Mouse (Mus musculus): ENCODE data around the gene Hoxa6. TPM values are rescaled to one million over a fixed set of nuclear protein-coding genes. Genes with fewer than 3 reads are reported as not detected.

Gene Hoxa6
- polyA plus RNA-seq, 1 experiment from 2014 or later: 34.7 TPM

GRCm38 (mm10) chr6:52232568-52232965 is 24.0 kb upstream of the Hoxa6 start:
- H3K9ac ChIP-seq: peak overlapping the region; percentile 98
- H3K9me3 ChIP-seq: no peaks in the 10 kb centered on the region
- under 1% methylated on average over 18 of the region's 18 CpGs for WGBS
- H3K4me2 ChIP-seq (replicated peaks): peak overlapping the region; percentile 74
- H3K4me1 ChIP-seq: peaks cover 10% of the 10 kb centered on the region; the same call in 1 of the 2 replicates
- peaks cover 51% of the 10 kb centered on the region for H3K27me3 ChIP-seq (replicated peaks)
- H3K36me3 ChIP-seq: no peaks in the 10 kb centered on the region
- no peak for ATAC-seq (ENCODE audit: low FRiP score, low read depth)
- H3K4me3 ChIP-seq: peak overlapping the region; percentile 78
- peak overlapping the region; percentile 89 for H3K27ac ChIP-seq

GRCm38 (mm10) chr6:52231885-52232567 is 23.5 kb upstream of the Hoxa6 start:
- WGBS: under 1% methylated on average over 18 of the region's 18 CpGs
- Histone ChIP-seq H3K27ac (peak overlapping the region; percentile 89), H3K4me2 (replicated peaks) (peak overlapping the region; percentile 74), H3K9ac (peak overlapping the region; percentile 98), H3K4me1 (peaks cover 11% of the 10 kb centered on the region; the same call in 1 of the 2 replicates), H3K27me3 (replicated peaks) (peaks cover 47% of the 10 kb centered on the region), H3K9me3 (no peaks in the 10 kb centered on the region), H3K36me3 (no peaks in the 10 kb centered on the region), H3K4me3 (peak overlapping the region; percentile 78)
- no peak for ATAC-seq (ENCODE audit: low FRiP score, low read depth)

GRCm38 (mm10) chr6:52230516-52231165 is 22.1 kb upstream of the Hoxa6 start, which contains the start of gene Hoxa9:
Gene Hoxa9 (minus strand): TSS chr6:52231089.
- Histone ChIP-seq H3K9ac (peak within 1 kb of the TSS; percentile 98), H3K4me2 (replicated peaks) (peak within 1 kb of the TSS; percentile 83), H3K9me3 (no peaks in the 10 kb centered on the region), H3K4me3 (peak within 1 kb of the TSS; percentile 78), H3K27ac (peak within 1 kb of the TSS; percentile 94), H3K36me3 (no peaks in the 10 kb centered on the region), H3K4me1 (peaks cover 9% of the 10 kb centered on the region; the same call in 1 of the 2 replicates), H3K27me3 (replicated peaks) (peaks cover 41% of the 10 kb centered on the region)
- ATAC-seq (ENCODE audit: low FRiP score, low read depth): peak; percentile 18; the same call in 1 of the 2 replicates
- WGBS: under 1% methylated on average over 33 of the region's 36 CpGs

- Histone ChIP-seq H3K27me3 (replicated peaks) (peaks cover 38% of the 10 kb centered on the region), H3K4me2 (replicated peaks) (peak overlapping the region; percentile 83), H3K9ac (peak overlapping the region; percentile 97), H3K9me3 (no peaks in the 10 kb centered on the region), H3K4me1 (peaks cover 9% of the 10 kb centered on the region; the same call in 1 of the 2 replicates), H3K36me3 (no peaks in the 10 kb centered on the region), H3K27ac (peak overlapping the region; percentile 94), H3K4me3 (peak overlapping the region; percentile 66)
- no peak for ATAC-seq (ENCODE audit: low FRiP score, low read depth)
- under 1% methylated on average over 44 of the region's 44 CpGs for whole genome bisulfite sequencing
Measured at GRCm38 (mm10) chr6:52229558-52230416, 21.3 kb upstream of the Hoxa6 start.

- ATAC-seq (ENCODE audit: low FRiP score, low read depth): no peak
- peak overlapping the region; percentile 97 for H3K9ac ChIP-seq
- H3K36me3 ChIP-seq: no peaks in the 10 kb centered on the region
- no peaks in the 10 kb centered on the region for H3K9me3 ChIP-seq
- H3K4me1 ChIP-seq: peaks cover 9% of the 10 kb centered on the region; the same call in 1 of the 2 replicates
- peak overlapping the region; percentile 66 for H3K4me3 ChIP-seq
- H3K27me3 ChIP-seq (replicated peaks): peaks cover 30% of the 10 kb centered on the region
- whole genome bisulfite sequencing: under 1% methylated on average over 38 of the region's 38 CpGs
- peak overlapping the region; percentile 65 for H3K27ac ChIP-seq
- peak overlapping the region; percentile 83 for H3K4me2 ChIP-seq (replicated peaks)
Measured at GRCm38 (mm10) chr6:52228475-52229465, 20.2 kb upstream of the Hoxa6 start.

- no peak for ATAC-seq (ENCODE audit: low FRiP score, low read depth)
- peak overlapping the region; percentile 99 for H3K4me2 ChIP-seq (replicated peaks)
- H3K9ac ChIP-seq: peak overlapping the region; percentile 100
- peaks cover 19% of the 10 kb centered on the region for H3K27me3 ChIP-seq (replicated peaks)
- H3K4me1 ChIP-seq: peaks cover 9% of the 10 kb centered on the region; the same call in 1 of the 2 replicates
- 2% methylated on average over 11 of the region's 11 CpGs for WGBS
- H3K4me3 ChIP-seq: peak overlapping the region; percentile 82
- H3K9me3 ChIP-seq: no peaks in the 10 kb centered on the region
- H3K27ac ChIP-seq: peak overlapping the region; percentile 90; the same call in 1 of the 2 replicates
- no peaks in the 10 kb centered on the region for H3K36me3 ChIP-seq
Measured at GRCm38 (mm10) chr6:52227470-52228222, 19.1 kb upstream of the Hoxa6 start.

- whole genome bisulfite sequencing: under 1% methylated on average over 26 of the region's 26 CpGs
- Histone ChIP-seq H3K4me2 (replicated peaks) (peak overlapping the region; percentile 99), H3K36me3 (no peaks in the 10 kb centered on the region), H3K4me1 (peaks cover 15% of the 10 kb centered on the region; the same call in 1 of the 2 replicates), H3K27me3 (replicated peaks) (peaks cover 17% of the 10 kb centered on the region), H3K27ac (peak overlapping the region; percentile 90), H3K4me3 (peak overlapping the region; percentile 82), H3K9me3 (no peaks in the 10 kb centered on the region), H3K9ac (peak overlapping the region; percentile 100)
- ATAC-seq (ENCODE audit: low FRiP score, low read depth): no peak; the same call in 1 of the 2 replicates
Measured at GRCm38 (mm10) chr6:52226569-52227257, 18.2 kb upstream of the Hoxa6 start.

- Histone ChIP-seq H3K4me2 (replicated peaks) (peak overlapping the region; percentile 99), H3K27ac (peak overlapping the region; percentile 90), H3K36me3 (no peaks in the 10 kb centered on the region), H3K4me1 (peaks cover 19% of the 10 kb centered on the region), H3K27me3 (replicated peaks) (peaks cover 17% of the 10 kb centered on the region), H3K9me3 (no peaks in the 10 kb centered on the region), H3K9ac (peak overlapping the region; percentile 100), H3K4me3 (peak overlapping the region; percentile 82)
- WGBS: under 1% methylated on average over 69 of the region's 69 CpGs
- peak; percentile 46 for ATAC-seq (ENCODE audit: low FRiP score, low read depth)
Measured at GRCm38 (mm10) chr6:52225612-52226568, 17.4 kb upstream of the Hoxa6 start.

- peak overlapping the region; percentile 90 for H3K27ac ChIP-seq
- no peak for ATAC-seq (ENCODE audit: low FRiP score, low read depth)
- WGBS: under 1% methylated on average over 36 of the region's 36 CpGs
- H3K9ac ChIP-seq: peak overlapping the region; percentile 100
- peak overlapping the region; percentile 99 for H3K4me2 ChIP-seq (replicated peaks)
- peaks cover 12% of the 10 kb centered on the region; the same call in 1 of the 2 replicates for H3K27me3 ChIP-seq (replicated peaks)
- no peaks in the 10 kb centered on the region for H3K9me3 ChIP-seq
- peaks cover 16% of the 10 kb centered on the region for H3K4me1 ChIP-seq
- H3K36me3 ChIP-seq: no peaks in the 10 kb centered on the region
- H3K4me3 ChIP-seq: peak overlapping the region; percentile 82
Measured at GRCm38 (mm10) chr6:52224895-52225611, 16.5 kb upstream of the Hoxa6 start.
